Mouse (Mus musculus) heart, embryonic 12.5 days (tissue): ENCODE data around the gene 2700097O09Rik. TPM values are rescaled to one million over a fixed set of nuclear protein-coding genes. Genes with fewer than 3 reads are reported as not detected.
"Not testable (repeated sequence)": the region's sequence is repeated elsewhere in the genome, so short reads cannot be mapped to it uniquely, and the experiment has no call there.

Experiments
- ATAC-seq: fragments of 200-750 bp; cut with Nextera tagmentation; 2 replicates; pipeline ENCODE4 v1.8.0; 2017; ENCODE audit warnings: moderate TSS enrichment, moderate library complexity; ENCODE audit not compliant: insufficient number of reproducible peaks, low FRiP score
- H3K27ac ChIP-seq: fragments of 300-500 bp; sonication (generic); 2 replicates; pipeline ENCODE4 v1.5.1; 2016; ENCODE audit warnings: mild to moderate bottlenecking, moderate library complexity; ENCODE audit not compliant: poor library complexity, severe bottlenecking
- H3K27me3 ChIP-seq: fragments of 300-500 bp; sonication (generic); replicated peaks from 2 replicates; pipeline ENCODE4 v1.6.1; 2016; ENCODE audit warnings: mild to moderate bottlenecking, moderate library complexity
- H3K36me3 ChIP-seq: fragments of 300-500 bp; sonication (generic); 2 replicates; pipeline ENCODE4 v1.6.1; 2016; ENCODE audit warnings: mild to moderate bottlenecking, moderate library complexity
- H3K4me1 ChIP-seq: fragments of 300-500 bp; sonication (generic); replicated peaks from 2 replicates; pipeline ENCODE4 v1.6.1; 2016; ENCODE audit warnings: mild to moderate bottlenecking
- H3K4me2 ChIP-seq: fragments of 300-500 bp; sonication (generic); 2 replicates; pipeline ENCODE4 v1.6.1; 2016; ENCODE audit warnings: mild to moderate bottlenecking, moderate library complexity
- H3K4me3 ChIP-seq: fragments of 300-500 bp; sonication (generic); 2 replicates; pipeline ENCODE4 v1.5.1; 2016; ENCODE audit warnings: mild to moderate bottlenecking
- H3K9ac ChIP-seq: fragments of 300-500 bp; sonication (generic); 2 replicates; pipeline ENCODE4 v1.6.1; 2016; ENCODE audit warnings: mild to moderate bottlenecking, moderate library complexity
- H3K9me3 ChIP-seq: fragments of 300-500 bp; sonication (generic); replicated peaks from 2 replicates; pipeline ENCODE4 v1.6.1; 2016; ENCODE audit warnings: mild to moderate bottlenecking, moderate library complexity
- WGBS: fragments of 180-500 bp; shearing (Covaris S2); methylation state at CpG from one replicate; pipeline ENCODE4 v1.1.7; 2016; 5-methylcytosine and 5-hydroxymethylcytosine counted together
- polyA plus RNA-seq: library from polyadenylated mRNA; unstranded; fragments of >200 nt; fragmentation: Nextera tagmentation; extraction: Ambion mirVana; gene quantifications from 2 replicates; pipeline ENCODE4 v1.2.1, GENCODE M21; 2016

The 2700097O09Rik gene
- polyA plus RNA-seq, 1 experiment from 2014 or later, result 26.8 TPM

DNA sequence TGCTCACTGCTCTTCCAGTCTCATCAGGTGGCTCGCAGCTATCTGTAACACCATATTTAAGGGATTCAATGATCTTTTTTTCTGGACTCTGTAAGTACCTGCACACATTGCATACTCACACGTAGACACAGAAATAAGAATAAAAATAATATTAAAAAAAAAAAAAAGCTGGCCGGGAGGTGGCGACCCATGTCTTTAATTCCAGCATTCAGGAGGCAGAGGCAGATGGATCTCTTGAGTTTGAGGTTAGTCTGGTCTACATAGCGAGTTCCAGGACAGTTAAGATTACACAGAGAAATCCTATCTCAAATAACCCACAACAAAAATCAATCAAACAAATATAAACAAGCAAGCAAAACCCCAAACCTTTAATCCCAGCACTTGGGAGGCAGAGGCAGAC, 76.1 kb downstream of the 2700097O09Rik start:
- ATAC-seq, result no peak
- no peaks in the 10 kb centered on the region for H3K27me3 ChIP-seq

GRCm38 (mm10) chr12:55002532-55002931, 77.4 kb downstream of the 2700097O09Rik start:
- not testable (repeated sequence) for ATAC-seq, H3K36me3 ChIP-seq, H3K4me2 ChIP-seq, H3K9ac ChIP-seq, H3K4me3 ChIP-seq, H3K9me3 ChIP-seq, H3K4me1 ChIP-seq, H3K27me3 ChIP-seq, H3K27ac ChIP-seq
- 70% methylated on average over 7 of the region's 7 CpGs for WGBS

More for the DNA sequence above, 76.1 kb downstream of the 2700097O09Rik start:
- H3K9ac ChIP-seq, result no peak overlapping the region
- no peak overlapping the region for H3K4me2 ChIP-seq
- WGBS, result 77% methylated on average over 5 of the region's 5 CpGs
- 0 out of 2 replicates have a peak, but pooled peaks cover 4% of the 10 kb centered on the region for H3K9me3 ChIP-seq
- H3K36me3 ChIP-seq, result no peaks in the 10 kb centered on the region
- H3K27ac ChIP-seq, result no peak overlapping the region
- H3K4me3 ChIP-seq, result no peak overlapping the region
- H3K4me1 ChIP-seq, result no peaks in the 10 kb centered on the region

- WGBS, result 72% methylated on average over 14 of the region's 14 CpGs
These were observed 80.8 kb downstream of the 2700097O09Rik start for GRCm38 (mm10) chr12:54999016-54999690.

DNA sequence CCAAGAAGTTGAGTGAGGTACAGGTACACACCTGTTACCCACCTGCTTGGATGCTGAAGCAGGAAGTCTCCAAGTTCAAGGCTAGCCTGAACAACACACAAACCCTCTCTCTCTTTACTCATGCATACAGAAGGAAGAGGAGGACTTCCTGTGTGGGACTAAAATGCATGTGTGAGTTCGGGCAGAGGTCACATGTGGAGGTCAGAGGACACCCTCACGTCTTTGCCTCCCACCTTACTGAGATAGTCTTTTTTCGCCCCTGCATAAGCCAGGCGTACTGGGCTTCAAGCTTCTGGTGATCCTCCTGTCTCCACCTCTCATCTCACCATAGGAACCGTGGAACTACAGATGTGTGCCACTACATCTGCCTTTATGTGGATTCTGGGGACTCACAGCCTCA, 81.5 kb downstream of the 2700097O09Rik start:
- Histone ChIP-seq H3K4me3 (no peak overlapping the region), H3K36me3 (no peaks in the 10 kb centered on the region), H3K27me3 (no peaks in the 10 kb centered on the region), H3K27ac (no peak overlapping the region), H3K9me3 (no peaks in the 10 kb centered on the region), H3K4me1 (no peaks in the 10 kb centered on the region), H3K4me2 (no peak overlapping the region), H3K9ac (no peak overlapping the region)
- ATAC-seq, result no peak
- WGBS, result 63% methylated on average over 5 of the region's 5 CpGs

More at GRCm38 (mm10) chr12:54999016-54999690, 80.8 kb downstream of the 2700097O09Rik start:
- no peak for ATAC-seq
- Histone ChIP-seq H3K27me3 (no peaks in the 10 kb centered on the region), H3K4me1 (no peaks in the 10 kb centered on the region), H3K4me3 (no peak overlapping the region), H3K9ac (no peak overlapping the region), H3K4me2 (no peak overlapping the region), H3K36me3 (no peaks in the 10 kb centered on the region), H3K9me3 (no peaks in the 10 kb centered on the region), H3K27ac (no peak overlapping the region)

DNA sequence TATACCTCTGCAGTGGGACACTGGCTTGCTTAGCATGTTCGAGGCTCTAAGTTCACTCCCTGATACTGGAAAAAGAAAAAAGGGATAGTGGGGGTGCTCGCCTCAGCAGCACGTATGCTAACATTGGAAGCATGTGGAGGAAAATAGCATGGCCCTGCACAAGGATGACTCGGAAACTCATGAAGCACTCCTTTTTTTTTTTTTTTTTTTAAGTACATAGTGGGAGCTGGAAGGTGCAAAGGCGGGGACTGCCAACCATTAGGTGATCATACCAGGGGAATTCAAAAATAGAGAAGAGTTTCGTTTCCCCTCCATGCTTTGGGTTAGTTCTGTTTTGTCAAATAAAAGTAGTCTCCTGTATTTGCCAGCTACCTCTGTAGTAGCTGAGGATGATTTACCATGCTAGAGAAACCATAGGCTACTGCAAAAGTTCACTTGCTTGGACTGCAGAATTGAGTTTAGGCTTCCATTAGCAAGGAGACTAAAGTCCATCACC, 82.9 kb downstream of the 2700097O09Rik start:
- Histone ChIP-seq H3K4me3 (no peak overlapping the region), H3K9ac (no peak overlapping the region), H3K4me1 (no peaks in the 10 kb centered on the region), H3K36me3 (no peaks in the 10 kb centered on the region), H3K9me3 (no peaks in the 10 kb centered on the region), H3K4me2 (no peak overlapping the region), H3K27ac (no peak overlapping the region), H3K27me3 (no peaks in the 10 kb centered on the region)
- ATAC-seq, result no peak
- 78% methylated on average over 6 of the region's 6 CpGs for WGBS

- Histone ChIP-seq H3K36me3 (no peaks in the 10 kb centered on the region), H3K4me1 (no peaks in the 10 kb centered on the region), H3K27me3 (no peaks in the 10 kb centered on the region), H3K27ac (no peak overlapping the region), H3K9ac (no peak overlapping the region), H3K4me2 (no peak overlapping the region), H3K4me3 (no peak overlapping the region), H3K9me3 (no peaks in the 10 kb centered on the region)
- WGBS, result 62% methylated on average over 3 of the region's 3 CpGs
- no peak for ATAC-seq
These were observed 83.9 kb downstream of the 2700097O09Rik start for GRCm38 (mm10) chr12:54995965-54996364.

Other genes with a start within 250 kb of the 2700097O09Rik start
- 405 and 431 TPM in 2 replicates for gene Cfl2, start 217.2 kb downstream of the 2700097O09Rik start, polyA plus RNA-seq
- not detected in 2 replicates for gene Gm20403, start 93.6 kb downstream of the 2700097O09Rik start, polyA plus RNA-seq
- gene Baz1a, start 65.8 kb downstream of the 2700097O09Rik start, polyA plus RNA-seq, result 15.5 and 19.5 TPM in 2 replicates
- gene Srp54a, start 152 bp upstream of the 2700097O09Rik start, polyA plus RNA-seq, result 126 and 134 TPM in 2 replicates
- 18.1 and 19.0 TPM in 2 replicates for gene Fam177a, start 44.4 kb upstream of the 2700097O09Rik start, polyA plus RNA-seq
- gene Srp54b, start 75.0 kb upstream of the 2700097O09Rik start, polyA plus RNA-seq, result 48.5 and 51.2 TPM in 2 replicates
- gene 1700047I17Rik2, start 119.5 kb upstream of the 2700097O09Rik start, polyA plus RNA-seq, result 0.54 TPM in 1 of 2 replicates, not detected in the other
- gene Srp54c, start 150.1 kb upstream of the 2700097O09Rik start, polyA plus RNA-seq, result 58.5 and 65.2 TPM in 2 replicates
- 12.1 and 12.2 TPM in 2 replicates for gene 1110008L16Rik, start 219.5 kb upstream of the 2700097O09Rik start, polyA plus RNA-seq
- 11.6 and 12.7 TPM in 2 replicates for gene Ppp2r3c, start 222.9 kb upstream of the 2700097O09Rik start, polyA plus RNA-seq